Mouse (Mus musculus) brain, embryonic 18.5 days (tissue): ENCODE results near the gene Eya3.
"Not testable (repeated sequence)": the region's sequence is repeated elsewhere in the genome, so short reads cannot be mapped to it uniquely, and the experiment has no call there.

Experiments
- DNase-seq: peaks from one replicate; pipeline ENCODE4 v3.0.0-alpha.2; 2012; ENCODE audit warnings: low read depth, low spot score

Gene Eya3

DNA sequence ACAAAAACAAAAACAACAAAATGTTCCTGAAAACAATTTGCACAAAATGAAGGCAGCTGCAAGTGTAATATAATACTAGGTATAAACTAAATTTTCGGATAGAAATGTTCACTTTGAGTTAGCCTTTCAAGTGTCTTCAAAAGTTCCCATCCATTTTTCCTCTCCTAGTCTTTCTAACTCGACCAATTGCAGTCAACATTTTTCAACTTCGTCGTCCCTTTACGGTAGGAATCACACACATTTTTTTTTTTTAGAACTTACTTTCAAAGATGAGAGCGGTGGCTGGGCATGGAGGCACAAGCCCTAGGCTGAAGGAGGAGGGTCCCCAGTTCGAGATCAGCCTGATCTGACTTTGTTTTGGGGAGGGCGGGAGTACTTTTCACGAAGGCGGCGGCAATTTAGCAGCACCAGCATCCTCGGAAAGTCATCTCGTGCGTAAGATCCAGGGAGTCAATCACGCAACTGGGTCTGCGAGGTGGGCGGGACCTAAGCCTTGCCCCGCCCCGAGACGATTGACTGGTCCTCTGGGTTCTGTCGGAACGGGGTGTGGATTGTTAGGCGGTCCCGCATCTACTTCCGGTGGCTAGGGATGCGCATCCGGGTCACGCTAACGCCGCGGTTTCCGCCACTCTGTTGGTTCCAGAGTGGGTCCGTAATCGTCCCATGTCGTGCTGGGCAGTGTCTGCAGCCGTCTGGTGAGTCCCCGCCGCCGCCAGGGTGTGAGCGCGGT lies at the start of gene Eya3:
Gene Eya3 (plus strand): TSS at position 527 of the 730 bp plus-strand sequence.
- DNase-seq, result peak; percentile 88

DNA sequence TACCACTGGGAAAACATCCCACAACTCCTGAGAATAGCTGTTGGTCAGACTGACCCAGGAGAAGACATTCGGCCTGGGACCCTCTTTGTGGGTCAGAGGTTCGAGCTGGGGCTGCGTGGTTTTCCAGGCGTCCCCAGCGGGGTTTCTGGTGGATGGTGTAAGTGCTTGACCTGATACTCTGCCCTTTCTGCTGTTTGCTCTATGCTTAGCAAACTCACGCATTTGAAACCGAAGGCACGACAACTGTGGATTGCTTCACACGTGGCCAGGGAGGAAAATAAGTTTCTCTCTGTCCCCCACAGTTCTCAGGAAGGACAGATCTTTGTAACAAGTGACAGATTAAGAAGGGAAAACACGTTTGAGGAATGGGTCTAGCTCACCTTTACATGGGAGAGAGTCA lies 48.1 kb upstream of the Eya3 start:
- DNase-seq, result no peak

DNA sequence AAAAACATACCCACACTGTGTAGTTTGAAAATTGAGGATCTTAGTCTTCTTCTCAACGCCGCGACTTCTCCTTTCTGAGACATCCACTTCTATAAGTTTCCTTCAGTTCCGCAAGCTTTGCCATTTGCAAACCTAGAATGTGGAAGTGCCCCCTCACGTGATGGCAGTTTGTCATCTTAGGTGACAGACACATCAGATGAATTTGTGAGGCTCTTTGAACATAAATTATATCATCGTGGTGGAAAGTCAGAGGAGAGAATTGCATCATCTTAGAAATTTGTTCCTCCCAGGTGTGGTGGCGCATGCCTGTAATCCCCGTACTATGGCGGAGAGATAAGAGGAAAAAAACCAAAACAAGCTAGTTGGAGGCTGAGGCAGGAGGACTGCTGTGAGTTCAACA lies 45.8 kb upstream of the Eya3 start:
- no peak for DNase-seq

GRCm38 (mm10) chr4:132594191-132594590 lies 44.6 kb upstream of the Eya3 start:
- DNase-seq, result no peak

DNA sequence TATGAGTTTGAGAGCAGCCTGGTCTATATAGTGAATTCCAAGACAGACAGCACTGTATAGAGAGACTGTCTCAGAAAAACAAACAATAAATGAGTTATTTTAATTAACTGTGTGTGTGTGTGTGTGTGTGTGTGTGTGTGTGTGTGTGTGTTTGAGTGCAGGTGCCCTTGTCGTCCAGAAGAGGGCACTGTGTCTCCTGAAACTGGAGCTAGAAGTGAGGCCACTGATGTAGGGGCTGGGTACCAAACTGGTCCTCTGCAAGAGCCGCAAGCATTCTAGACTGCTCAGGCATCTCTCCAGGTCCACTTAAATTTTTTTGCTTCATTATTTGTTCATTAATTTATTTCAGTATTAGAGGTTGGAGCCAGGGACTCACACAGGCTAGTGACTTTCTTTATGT lies 39.9 kb upstream of the Eya3 start:
- no peak for DNase-seq

GRCm38 (mm10) chr4:132599764-132600163 lies 39.0 kb upstream of the Eya3 start:
- DNase-seq, result no peak

GRCm38 (mm10) chr4:132600465-132600864 lies 38.3 kb upstream of the Eya3 start:
- DNase-seq, result no peak

DNA sequence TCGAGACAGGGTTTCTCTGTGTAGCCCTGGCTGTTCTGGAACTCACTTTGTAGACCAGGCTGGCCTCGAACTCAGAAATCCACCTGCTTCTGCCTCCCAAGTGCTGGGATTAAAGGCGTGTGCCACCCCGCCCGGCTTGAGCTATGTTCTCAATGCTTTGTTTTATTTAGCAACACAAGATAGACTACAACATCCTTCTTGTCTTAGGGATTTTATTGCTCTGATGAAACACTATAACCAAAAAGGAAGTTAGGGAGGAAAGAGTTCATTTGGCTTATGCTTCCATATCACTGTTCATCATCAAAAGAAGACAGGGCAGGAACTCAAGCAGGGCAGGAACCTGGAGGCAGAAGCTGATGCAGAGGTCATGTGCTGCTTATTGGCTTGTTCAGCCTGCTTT lies 37.5 kb upstream of the Eya3 start:
- not testable (repeated sequence) for DNase-seq

DNA sequence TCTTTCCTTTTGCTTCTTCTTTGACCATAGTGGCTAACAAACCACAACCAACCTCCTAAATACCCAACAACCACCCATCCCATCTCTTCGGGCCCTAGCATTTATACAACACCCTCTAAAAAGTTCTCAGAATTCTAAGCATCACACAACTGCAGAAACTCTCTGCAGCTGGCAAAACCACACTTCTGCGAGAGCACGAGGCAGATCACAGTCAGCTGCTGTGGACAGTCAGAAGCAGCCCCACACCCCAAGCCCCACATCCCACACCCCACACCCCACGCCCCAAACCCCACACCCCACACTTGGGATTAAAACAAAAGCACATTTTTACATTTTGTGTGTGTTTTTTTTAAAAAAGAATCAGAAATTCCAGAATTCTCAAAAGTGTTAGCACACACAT lies 35.3 kb upstream of the Eya3 start:
- no peak for DNase-seq

- no peak for DNase-seq
These were observed 33.0 kb upstream of the Eya3 start for GRCm38 (mm10) chr4:132605816-132606215.

- no peak for DNase-seq
These were observed 30.6 kb upstream of the Eya3 start for GRCm38 (mm10) chr4:132608147-132608546.

GRCm38 (mm10) chr4:132610301-132610984 lies 28.3 kb upstream of the Eya3 start:
- DNase-seq, result no peak

DNA sequence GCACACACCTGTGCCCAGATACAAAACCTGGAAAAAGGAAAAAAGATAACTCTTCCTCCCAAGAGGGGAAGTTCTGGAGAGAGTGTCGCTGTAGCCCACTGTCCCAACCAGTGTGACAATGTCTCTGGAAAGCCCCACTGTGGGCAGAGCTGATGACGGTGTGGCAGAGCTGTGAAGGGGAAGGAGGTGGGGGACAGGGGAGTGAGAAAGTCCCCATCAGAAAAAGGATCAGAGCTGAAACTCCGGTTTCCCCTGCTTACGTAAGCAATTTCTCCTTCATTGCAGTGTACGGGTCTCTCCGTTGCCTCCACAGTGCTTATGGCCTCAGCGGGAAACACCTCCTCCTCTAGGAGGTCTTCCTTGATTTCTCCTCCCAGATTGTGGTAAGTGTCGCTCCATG lies 27.5 kb upstream of the Eya3 start:
- DNase-seq, result no peak

- DNase-seq, result no peak
These were observed 20.9 kb upstream of the Eya3 start for GRCm38 (mm10) chr4:132617873-132618272.

DNA sequence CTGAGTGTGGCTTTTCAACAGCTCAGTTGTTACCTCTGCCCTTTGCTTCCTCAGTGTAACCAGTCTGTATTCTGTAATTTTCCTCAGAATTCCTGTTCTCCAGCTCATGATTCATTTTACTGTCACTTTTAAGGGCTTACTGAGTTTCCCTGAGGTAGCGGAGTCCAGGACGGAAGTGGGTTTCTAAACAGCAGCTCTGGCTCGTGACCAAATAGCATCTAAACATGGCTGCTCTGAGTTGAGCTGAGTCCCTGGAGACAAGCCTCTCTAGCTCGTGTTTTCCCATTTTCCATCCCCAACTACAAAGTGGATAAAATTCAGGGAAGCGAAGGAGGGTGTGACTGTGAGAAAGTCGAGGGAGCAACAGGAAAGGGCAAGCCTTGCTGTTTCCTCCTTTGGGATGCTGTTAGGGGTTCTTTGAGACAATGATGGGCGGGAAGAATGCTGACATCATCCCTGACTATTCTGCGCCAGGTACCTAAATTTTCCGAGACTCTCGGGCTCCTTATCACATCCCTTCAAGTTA lies 19.9 kb upstream of the Eya3 start:
- no peak for DNase-seq

DNA sequence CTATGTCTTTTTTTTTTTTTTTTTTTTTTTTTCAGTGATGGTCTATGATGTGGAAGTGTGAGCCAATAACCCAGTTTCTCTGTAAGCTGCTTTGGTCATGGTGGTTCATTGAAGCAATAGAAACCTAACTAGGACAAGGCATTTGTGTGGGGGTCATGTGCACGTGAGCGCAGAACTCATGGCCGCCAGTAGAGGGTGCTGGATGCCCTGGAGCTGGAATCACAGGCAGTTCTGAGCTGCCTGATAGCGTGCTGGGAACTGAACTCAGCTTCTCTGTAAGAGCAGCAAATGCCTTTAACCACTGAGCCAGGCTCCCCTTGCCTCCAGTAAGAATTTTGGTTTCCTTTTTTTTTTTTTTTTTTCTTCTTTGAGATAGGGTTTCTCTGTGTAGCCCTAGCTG lies 18.7 kb upstream of the Eya3 start:
- DNase-seq, result no peak

DNA sequence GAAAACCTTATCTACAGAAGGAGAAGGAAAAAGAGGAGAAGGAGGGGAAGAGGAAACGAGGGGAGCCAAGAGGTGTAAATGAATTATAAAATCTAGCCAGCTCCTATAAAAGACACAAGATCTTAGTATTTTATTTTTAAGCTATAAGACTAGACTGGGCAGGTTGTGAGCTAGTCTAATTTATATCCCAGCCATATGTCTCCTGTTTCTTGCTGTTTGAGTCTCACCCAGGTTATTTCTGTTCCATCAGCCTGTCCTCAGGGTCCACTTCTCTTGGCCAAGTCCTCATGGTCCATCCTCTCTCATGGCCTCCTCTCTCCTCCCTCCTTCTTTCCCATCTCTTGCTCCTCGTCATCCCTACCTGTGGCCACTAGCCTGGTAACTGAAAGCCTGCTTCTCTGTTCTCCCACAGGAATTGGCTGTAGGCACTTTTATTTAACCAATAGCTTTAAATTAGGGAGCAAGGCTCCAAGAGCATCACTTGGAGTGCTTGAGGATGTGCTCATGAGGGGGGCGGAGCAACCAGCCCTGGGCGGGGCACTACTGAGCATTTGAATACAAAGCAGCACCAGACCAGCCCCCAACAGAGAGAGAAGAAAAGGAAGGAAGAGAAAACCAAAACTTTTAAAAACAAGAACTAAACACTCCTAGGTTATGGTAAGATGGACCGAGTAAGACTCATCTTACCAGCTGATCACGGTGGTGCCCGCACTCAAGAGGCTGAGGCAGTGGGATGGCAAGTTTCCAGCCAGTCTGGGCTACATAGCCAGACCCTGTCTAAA lies 17.3 kb upstream of the Eya3 start:
- DNase-seq, result no peak

DNA sequence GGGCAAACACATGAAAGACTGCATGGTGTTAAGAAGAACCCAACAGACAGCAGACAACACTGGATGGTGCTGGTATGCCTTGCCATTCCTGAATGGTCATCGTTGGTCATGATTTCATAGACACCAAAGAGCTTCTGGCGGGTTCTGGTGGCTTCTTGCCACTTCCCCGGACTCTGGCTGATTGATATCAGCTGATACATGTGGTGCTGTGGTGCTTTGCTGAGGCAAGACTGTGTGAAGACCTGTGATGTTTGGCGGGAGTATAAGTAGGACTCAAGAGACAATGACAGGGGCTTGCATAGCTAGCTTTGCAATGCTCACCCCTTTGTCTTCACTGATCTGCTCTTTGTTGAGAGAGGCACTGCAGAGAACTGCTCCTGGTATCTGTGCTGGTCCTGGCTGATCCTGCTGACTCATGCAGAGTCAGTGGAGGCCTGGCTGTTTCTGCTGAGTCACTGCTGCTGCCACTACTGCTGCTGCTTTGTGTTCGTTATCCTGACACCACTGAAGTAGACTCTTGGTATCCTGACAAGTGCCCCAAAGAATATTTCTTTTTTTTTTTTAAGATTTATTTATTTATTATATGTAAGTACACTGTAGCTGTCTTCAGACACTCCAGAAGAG lies 14.6 kb upstream of the Eya3 start:
- no peak for DNase-seq

DNA sequence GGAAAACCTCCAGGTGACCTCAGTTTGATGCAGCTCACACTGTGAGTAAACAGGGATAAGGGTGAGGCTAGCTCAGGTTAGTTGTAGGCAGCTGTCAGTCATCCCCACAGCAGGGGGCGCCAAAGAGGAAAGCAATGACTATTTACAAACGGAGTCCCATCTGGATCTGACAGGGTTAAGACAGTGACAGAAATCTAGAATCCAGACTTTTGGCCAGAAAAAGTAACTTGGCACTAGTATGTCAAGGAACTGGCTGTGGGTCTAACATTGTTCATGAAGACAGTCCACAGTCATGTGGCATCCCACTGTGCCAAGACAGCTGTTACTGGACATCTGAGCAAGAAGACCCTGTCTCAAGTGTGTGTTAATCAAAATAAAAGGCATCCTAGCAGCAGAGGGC lies 10.0 kb upstream of the Eya3 start:
- DNase-seq, result no peak

DNA sequence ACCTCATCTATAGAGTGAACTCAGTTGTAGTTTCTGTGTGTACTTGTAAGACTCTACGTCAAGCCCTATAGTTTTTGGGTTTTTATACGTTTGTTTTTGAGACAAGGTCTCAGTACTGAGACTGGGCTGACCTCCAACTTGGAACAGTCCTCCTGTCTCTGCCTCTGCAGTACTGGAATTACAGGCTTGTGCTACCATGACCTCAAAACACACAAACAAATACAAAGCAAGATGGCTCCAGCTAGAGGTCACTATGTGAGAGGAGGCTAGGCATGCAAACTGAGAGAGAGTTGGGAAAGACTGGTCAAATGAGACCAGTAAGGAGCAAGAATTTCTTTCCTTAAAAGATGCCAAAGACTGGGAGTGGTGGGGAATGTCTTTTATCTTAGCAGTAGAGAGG lies 2.8 kb upstream of the Eya3 start:
- DNase-seq, result no peak

DNA sequence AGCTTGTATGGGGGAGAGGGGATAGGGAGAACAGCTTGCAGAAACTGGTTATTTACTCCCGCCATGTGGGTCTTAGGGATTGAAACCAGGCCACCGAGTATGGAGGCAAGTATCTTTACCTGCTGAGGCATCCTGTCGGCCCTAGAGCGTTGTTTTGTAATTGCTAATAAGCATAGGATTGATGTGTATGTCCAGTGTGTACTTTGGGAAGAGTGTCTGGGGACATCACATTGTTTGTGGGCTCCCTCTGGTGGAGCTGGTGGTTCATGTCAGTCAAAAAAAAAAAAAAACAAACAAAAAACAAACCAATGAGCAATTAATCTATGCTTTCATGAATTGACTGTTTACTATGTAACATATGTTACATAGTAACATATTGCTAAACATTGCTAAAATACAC lies 2.2 kb upstream of the Eya3 start:
- no peak for DNase-seq

DNA sequence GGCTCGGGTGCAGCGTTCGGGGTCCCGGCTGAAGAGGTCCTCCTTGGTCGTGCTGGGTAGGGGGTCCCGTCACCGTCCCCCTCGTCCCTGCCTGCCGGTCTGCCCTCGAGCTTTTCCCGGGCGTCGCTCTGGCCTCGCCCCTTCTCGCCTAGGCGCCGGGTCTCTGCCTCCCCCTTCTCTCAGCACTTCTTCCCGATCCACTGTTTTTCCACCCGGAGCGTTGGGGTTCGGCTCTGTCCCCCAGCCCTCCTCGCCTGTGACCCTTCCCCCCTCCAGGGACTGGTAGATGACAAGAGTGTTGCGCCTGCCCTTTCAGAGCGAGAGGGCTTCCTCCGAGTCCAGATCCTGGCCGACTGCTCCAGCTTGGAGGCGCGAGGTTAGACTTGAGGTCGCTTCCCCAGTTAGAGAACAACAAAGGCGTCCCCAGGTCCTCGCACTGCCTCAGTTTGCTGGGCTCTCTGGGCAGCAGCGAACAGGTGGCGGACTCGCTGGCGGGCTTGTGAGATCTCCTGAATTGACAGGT lies 465 bp downstream of the Eya3 start:
- DNase-seq, result no peak
